16 mouse cellular contexts compared by ENCODE assay signal in the genomic region with DNA sequence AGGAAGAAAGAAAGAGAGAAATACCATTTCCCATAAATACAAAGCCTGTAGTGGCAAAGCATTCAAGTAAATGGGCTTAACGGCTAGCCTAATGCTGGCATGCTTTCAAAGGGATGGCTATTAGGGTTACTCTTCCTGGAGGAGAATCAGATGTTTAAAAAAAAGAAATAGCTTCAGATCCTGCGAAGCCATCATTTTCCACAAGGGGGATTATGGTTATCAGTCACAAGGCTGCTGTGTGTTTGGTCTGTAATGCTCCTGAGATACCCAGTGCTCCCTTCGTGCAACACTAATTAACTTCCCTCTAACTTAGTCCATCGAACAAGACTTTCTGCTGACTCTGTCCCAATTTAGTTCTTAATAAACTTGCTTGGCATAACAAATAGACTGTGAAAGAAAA. TPM values are rescaled to one million over a fixed set of nuclear protein-coding genes. Genes with fewer than 3 reads are reported as not detected.
DNase-seq lines count a peak whose midpoint lies in the region; ATAC-seq and TF ChIP-seq lines count a peak whose summit lies in the region.
"Had no signal": no experiment of that assay in that cellular context is flagged by ENCODE, and none has a peak within 500 bp of the region (broad histone marks: within the 10 kb centered on the region; RNA-seq: fewer than 3 reads in every experiment).

No protein-coding gene starts in this region.

- in situ Hi-C loops in Patski (cut with MboI; ENCODE audit: low pct_unique_long_range_greater_than_20kb), result loop anchor here (25.0 kb wide), 1 partner anchor 627 kb away; no protein-coding TSS in a partner anchor

- H3K4me3 ChIP-seq in lung, embryonic 14.5 days (ENCODE audit: low read depth, low read length), result no peak overlapping the region
- H3K4me3 ChIP-seq: heart, embryonic 15.5 days; hindbrain, embryonic 15.5 days; limb, embryonic 10.5 days; liver, embryonic 15.5 days; midbrain, embryonic 15.5 days had no signal

- ATAC-seq in lung, embryonic 14.5 days (ENCODE audit: insufficient read depth), result no peak
- no peak for ATAC-seq in Patski

- H3K4me1 ChIP-seq in lung, embryonic 14.5 days (ENCODE audit: insufficient read depth), result no peaks in the 10 kb centered on the region
- H3K4me1 ChIP-seq: heart, embryonic 15.5 days; hindbrain, embryonic 15.5 days; limb, embryonic 10.5 days; liver, embryonic 15.5 days; midbrain, embryonic 15.5 days had no signal

- H3K9ac ChIP-seq in lung, embryonic 14.5 days, result no peak overlapping the region
- H3K9ac ChIP-seq: heart, embryonic 15.5 days; hindbrain, embryonic 15.5 days; liver, embryonic 15.5 days; midbrain, embryonic 15.5 days had no signal

- POLR2A ChIA-PET in Patski (lab: Charles Lee), result no interaction called here

- H3K27me3 ChIP-seq in lung, embryonic 14.5 days (ENCODE audit: insufficient read depth, low read length), result no peaks in the 10 kb centered on the region
- no peaks in the 10 kb centered on the region for H3K27me3 ChIP-seq in Patski
- H3K27me3 ChIP-seq: heart, embryonic 15.5 days; hindbrain, embryonic 15.5 days; liver, embryonic 15.5 days; midbrain, embryonic 15.5 days had no signal

- WGBS in lung, embryonic 14.5 days, result 54% methylated on average over 4 of the region's 4 CpGs

- no peak overlapping the region for H3K4me2 ChIP-seq in lung, embryonic 14.5 days
- H3K4me2 ChIP-seq: heart, embryonic 15.5 days; hindbrain, embryonic 15.5 days; liver, embryonic 15.5 days; midbrain, embryonic 15.5 days had no signal

- peak; percentile 7 for DNase-seq in embryo, embryonic 10.5 days (ENCODE audit: low spot score)
- no peak for DNase-seq in embryo, embryonic 9.5 days (ENCODE audit: extremely low spot score)
- DNase-seq in lung, embryonic 14.5 days, result peak; percentile 60
- no peak for DNase-seq in lung, adult 18-20 months
- no peak for DNase-seq in Patski (ENCODE audit: low read depth, low spot score)
- DNase-seq in naive thymus-derived CD4-positive, alpha-beta T cell, adult 2 months (ENCODE audit: low read depth), result peak; percentile 22
- DNase-seq in layer of hippocampus, adult 9-11 months, result no peak
- no peak for DNase-seq in heart, adult 18-20 months
- DNase-seq: adrenal gland, postnatal 36 days; kidney, postnatal 10 days; thymus, adult 18-20 months had no signal

- H3K9me3 ChIP-seq in lung, embryonic 14.5 days (ENCODE audit: low read depth, low read length), result no peaks in the 10 kb centered on the region
- H3K9me3 ChIP-seq: heart, embryonic 15.5 days; hindbrain, embryonic 15.5 days; limb, embryonic 10.5 days; liver, embryonic 15.5 days; midbrain, embryonic 15.5 days had no signal

- CTCF ChIA-PET in Patski (lab: Charles Lee), result interaction anchor here (0.8 to 0.9 kb wide), 2 partner anchors 9 to 16 kb away, joined by 4 read pairs; no protein-coding TSS in a partner anchor

- TF ChIP-seq CTCF in lung, embryonic 14.5 days (IDR thresholded peaks at IDR 0.05; ENCODE audit: low read depth), result no peak; the same call in 1 of the 2 replicates
- TF ChIP-seq CTCF in Patski (IDR thresholded peaks at IDR 0.05), result peak; percentile 6

- no peak overlapping the region for H3K27ac ChIP-seq in lung, embryonic 14.5 days (ENCODE audit: low read depth)
- H3K27ac ChIP-seq: heart, embryonic 15.5 days; hindbrain, embryonic 15.5 days; limb, embryonic 10.5 days; liver, embryonic 15.5 days; midbrain, embryonic 15.5 days had no signal

- 0 out of 2 replicates have a peak, but pooled peaks cover 17% of the 10 kb centered on the region for H3K36me3 ChIP-seq in lung, embryonic 14.5 days (ENCODE audit: insufficient read depth)
- H3K36me3 ChIP-seq: midbrain, embryonic 15.5 days had no signal

RNA-seq across cellular contexts. Expression of a gene that starts 13.5 kb away (rescaled TPM):
- polyA plus RNA-seq in lung, embryonic 14.5 days (2014; fragmentation: Nextera tagmentation; extraction: Ambion mirVana), result 43.2 and 49.3 TPM in 2 replicates
- 68.3 TPM for polyA plus RNA-seq in Patski (2021)
- total RNA-seq in heart, adult 18-20 months (2021), result 10 to 100 TPM; 45.7 to 51.7 TPM

Comparison
In these comparisons a context has a peak if more than half of its experiments do, and no peak if none do; other contexts are left out.
1. DNase-seq: peak in embryo, embryonic 10.5 days (single experiment), lung, embryonic 14.5 days (single experiment) and naive thymus-derived CD4-positive, alpha-beta T cell, adult 2 months (single experiment); none in embryo, embryonic 9.5 days (single experiment), lung, adult 18-20 months (0 of 2), Patski (single experiment), layer of hippocampus, adult 9-11 months (single experiment) and heart, adult 18-20 months (0 of 2).